Mouse (Mus musculus) bone marrow macrophage, adult 2 months (primary cell): ENCODE measurements around the gene Ears2. TPM values are rescaled to one million over a fixed set of nuclear protein-coding genes. Genes with fewer than 3 reads are reported as not detected.

Source experiments
- H3K27ac ChIP-seq: 2 replicates; pipeline ENCODE4 v1.5.1; 2012; ENCODE audit warnings: low read depth, low read length; ENCODE audit not compliant: insufficient read depth
- H3K4me1 ChIP-seq: 2 replicates; pipeline ENCODE4 v1.6.1; 2012; ENCODE audit warnings: low read length; ENCODE audit not compliant: control insufficient read depth, insufficient read depth
- H3K4me3 ChIP-seq: 2 replicates; pipeline ENCODE4 v1.5.1; 2012; ENCODE audit warnings: mild to moderate bottlenecking, low read length, moderate library complexity; ENCODE audit not compliant: insufficient read depth
- CTCF ChIP-seq: IDR thresholded peaks from 2 replicates; pipeline ENCODE4 v1.5.1; 2012; ENCODE audit warnings: low read depth, mild to moderate bottlenecking, low read length, moderate library complexity
- POLR2A ChIP-seq: IDR thresholded peaks from 2 replicates; pipeline ENCODE4 v1.6.1; 2012; ENCODE audit warnings: mild to moderate bottlenecking, low read depth, low read length, borderline replicate concordance
- polyA plus RNA-seq: library from polyadenylated mRNA; stranded (reverse); fragments of >200 nt; gene quantifications from 2 replicates; pipeline ENCODE4 v1.2.4, GENCODE M21; 2012; ENCODE audit not compliant: missing spikeins, insufficient read depth, insufficient read length

The Ears2 gene
- polyA plus RNA-seq, 1 experiment, result 1.5 TPM

DNA sequence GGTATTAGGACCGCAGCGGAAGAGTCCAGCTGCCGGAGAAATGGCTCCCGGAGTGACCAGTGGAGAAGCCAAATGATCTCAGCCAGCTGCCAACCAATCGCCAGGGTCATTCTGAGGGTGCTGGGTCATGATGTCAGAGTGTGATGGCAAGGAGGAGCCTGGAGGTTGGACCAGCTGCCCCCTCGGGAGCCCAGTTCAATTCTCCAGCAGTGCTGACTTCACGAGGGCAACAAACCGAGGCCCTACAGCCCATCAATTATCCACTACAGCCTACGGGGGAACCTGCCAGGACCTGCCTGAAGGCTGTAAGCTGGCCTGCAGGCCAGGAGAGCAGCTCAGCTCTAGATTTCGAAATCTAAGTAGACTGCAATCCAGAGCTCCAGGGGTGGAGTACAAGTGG, 51.3 kb downstream of the Ears2 start:
- no peak overlapping the region for H3K4me3 ChIP-seq
- H3K27ac ChIP-seq, result no peak overlapping the region
- H3K4me1 ChIP-seq, result peaks cover 38% of the 10 kb centered on the region
- TF ChIP-seq CTCF (no peak), POLR2A (no peak)

DNA sequence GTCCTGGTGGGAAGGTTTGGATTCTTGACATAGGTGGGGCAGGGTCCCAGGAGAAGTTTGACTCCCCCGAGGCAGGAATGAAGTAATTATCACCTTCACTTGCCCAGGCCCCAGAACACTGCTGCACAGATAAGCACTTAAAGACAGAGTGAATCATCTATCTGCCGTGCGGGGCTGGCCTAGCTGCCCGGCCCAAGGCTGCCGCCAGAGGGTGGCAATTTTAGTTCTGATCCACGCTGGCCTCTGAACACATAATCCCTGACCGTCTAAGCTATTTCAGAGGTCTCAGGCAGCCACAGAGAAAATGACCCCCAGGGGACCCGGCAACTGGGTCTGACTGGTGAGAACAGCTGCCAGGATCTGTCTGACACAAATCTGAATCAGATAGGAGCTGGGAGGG, 52.0 kb downstream of the Ears2 start:
- peaks cover 44% of the 10 kb centered on the region for H3K4me1 ChIP-seq
- no peak overlapping the region for H3K27ac ChIP-seq
- TF ChIP-seq CTCF (no peak), POLR2A (no peak)
- no peak overlapping the region for H3K4me3 ChIP-seq

DNA sequence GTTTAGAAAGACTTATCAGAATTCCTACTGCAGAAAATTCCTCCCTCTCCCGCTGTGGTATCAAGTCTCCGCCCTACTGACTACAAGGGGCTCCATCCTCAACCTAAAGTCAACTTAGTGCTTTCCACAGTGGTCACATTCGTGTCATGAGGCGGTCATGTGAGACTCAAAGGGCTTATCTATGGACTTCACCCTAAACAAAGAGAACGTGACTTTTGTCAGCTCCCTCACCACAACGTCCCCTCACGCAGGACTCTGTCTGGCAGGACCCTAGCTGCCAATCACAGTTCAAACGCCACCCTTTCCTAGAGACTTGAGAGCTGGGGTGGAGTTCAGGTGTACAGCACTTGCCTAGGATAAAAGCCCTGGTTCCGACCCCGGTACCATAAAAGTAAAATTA, 54.1 kb downstream of the Ears2 start:
- no peak overlapping the region for H3K4me3 ChIP-seq
- H3K27ac ChIP-seq, result no peak overlapping the region
- TF ChIP-seq CTCF, result no peak
- no peak for TF ChIP-seq POLR2A
- H3K4me1 ChIP-seq, result peaks cover 27% of the 10 kb centered on the region

DNA sequence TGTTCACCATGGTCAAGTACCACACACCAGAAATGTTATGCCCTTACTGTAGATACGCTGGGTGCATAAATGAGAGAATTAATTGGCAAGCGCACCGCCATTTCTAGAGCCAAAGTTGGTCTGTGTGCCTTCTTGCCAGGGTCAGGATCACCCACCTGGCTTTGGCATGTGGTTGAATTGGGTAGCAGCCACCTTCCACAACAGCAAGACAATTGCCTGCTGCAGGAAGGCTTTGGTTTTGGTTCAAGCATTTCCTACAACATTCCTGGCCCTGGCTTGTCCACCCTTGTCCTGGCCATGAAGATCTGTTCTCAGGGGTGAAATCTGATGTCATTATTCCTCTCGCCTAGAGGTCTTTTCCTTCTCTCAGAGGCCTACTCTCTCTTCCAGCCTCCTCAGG, 54.7 kb downstream of the Ears2 start:
- no peak overlapping the region for H3K4me3 ChIP-seq
- no peak overlapping the region for H3K27ac ChIP-seq
- TF ChIP-seq CTCF (no peak), POLR2A (no peak)
- H3K4me1 ChIP-seq, result peaks cover 25% of the 10 kb centered on the region

DNA sequence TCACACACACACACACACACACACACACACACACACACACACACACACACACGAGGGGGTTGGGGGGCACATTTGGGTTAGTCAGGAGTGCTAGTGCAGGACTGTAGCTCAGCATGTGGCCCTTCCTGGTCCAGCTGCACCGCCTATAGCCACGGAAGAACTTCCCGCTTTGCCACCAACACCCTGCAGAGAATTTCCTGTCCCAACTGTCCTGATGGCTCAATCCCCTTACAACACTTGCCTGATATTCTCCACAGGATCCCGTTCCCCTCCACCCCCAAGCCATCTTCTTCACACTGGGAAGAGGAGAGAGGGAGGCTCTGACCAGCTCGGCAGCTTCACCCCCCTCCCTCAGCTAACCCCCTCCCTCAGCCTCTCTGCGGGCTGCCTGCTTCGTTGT, 66.7 kb downstream of the Ears2 start:
- H3K4me3 ChIP-seq, result no peak overlapping the region
- H3K4me1 ChIP-seq, result no peaks in the 10 kb centered on the region
- TF ChIP-seq CTCF (no peak), POLR2A (no peak)
- H3K27ac ChIP-seq, result no peak overlapping the region

DNA sequence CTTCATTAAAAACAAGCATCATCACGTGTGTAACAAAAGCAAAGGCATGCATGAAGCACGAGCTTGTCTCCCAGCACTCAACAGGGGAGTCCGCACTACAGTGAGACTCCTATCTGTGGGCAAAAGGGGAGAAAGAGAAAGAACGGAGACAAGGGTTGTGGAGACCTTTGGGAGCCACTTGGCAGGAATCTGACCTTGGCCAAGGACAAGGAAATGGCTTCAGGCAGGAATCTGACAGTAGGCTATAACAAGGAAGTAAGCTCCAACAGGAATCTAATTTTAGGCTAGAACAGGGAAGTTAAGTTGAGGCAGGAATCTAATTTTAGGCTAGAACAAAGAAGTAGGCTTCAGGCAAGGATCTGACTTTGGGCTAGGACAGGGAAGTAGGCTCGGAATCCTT, 71.1 kb downstream of the Ears2 start:
- Histone ChIP-seq H3K27ac (no peak overlapping the region), H3K4me1 (no peaks in the 10 kb centered on the region)
- TF ChIP-seq POLR2A (no peak), CTCF (no peak)

More for the DNA sequence above, 71.1 kb downstream of the Ears2 start:
- no peak overlapping the region for H3K4me3 ChIP-seq

Other genes with a start within 250 kb of the Ears2 start
- gene Scnn1b, start 202.2 kb downstream of the Ears2 start, polyA plus RNA-seq, result not detected in 2 replicates
- gene Cog7, start 85.6 kb downstream of the Ears2 start, polyA plus RNA-seq, result 20.4 and 25.3 TPM in 2 replicates
- 28.4 and 30.2 TPM in 2 replicates for gene Gga2, start 46.0 kb downstream of the Ears2 start, polyA plus RNA-seq
- 27.9 and 29.7 TPM in 2 replicates for gene Ubfd1, start 88 bp downstream of the Ears2 start, polyA plus RNA-seq
- 96.8 and 102 TPM in 2 replicates for gene Ndufab1, start 34.6 kb upstream of the Ears2 start, polyA plus RNA-seq
- gene Palb2, start 65.7 kb upstream of the Ears2 start, polyA plus RNA-seq, result 12.2 and 12.5 TPM in 2 replicates
- gene Dctn5, start 65.8 kb upstream of the Ears2 start, polyA plus RNA-seq, result 118 and 129 TPM in 2 replicates
- gene Plk1, start 92.2 kb upstream of the Ears2 start, polyA plus RNA-seq, result 28.0 and 31.9 TPM in 2 replicates
- not detected in 2 replicates for gene Ern2, start 118.9 kb upstream of the Ears2 start, polyA plus RNA-seq
- 0.99 and 1.3 TPM in 2 replicates for gene Chp2, start 152.2 kb upstream of the Ears2 start, polyA plus RNA-seq
- gene Prkcb, start 221.5 kb upstream of the Ears2 start, polyA plus RNA-seq, result 196 and 203 TPM in 2 replicates